Mouse (Mus musculus): Measurements from ENCODE around the gene Ints7.

- TF ChIP-seq CTCF (IDR thresholded peaks at IDR 0.05; ENCODE audit: low read depth, low read length) (no peak), POLR2A (IDR thresholded peaks at IDR 0.05; ENCODE audit: extremely low read depth, insufficient read depth, low read length) (no peak)
These were observed 29.3 kb downstream of the Ints7 start for GRCm38 (mm10) chr1:191604690-191605089.

Measured in liver, adult 2 months (tissue).